13 mouse cellular contexts compared by ENCODE assay signal in the genomic region with DNA sequence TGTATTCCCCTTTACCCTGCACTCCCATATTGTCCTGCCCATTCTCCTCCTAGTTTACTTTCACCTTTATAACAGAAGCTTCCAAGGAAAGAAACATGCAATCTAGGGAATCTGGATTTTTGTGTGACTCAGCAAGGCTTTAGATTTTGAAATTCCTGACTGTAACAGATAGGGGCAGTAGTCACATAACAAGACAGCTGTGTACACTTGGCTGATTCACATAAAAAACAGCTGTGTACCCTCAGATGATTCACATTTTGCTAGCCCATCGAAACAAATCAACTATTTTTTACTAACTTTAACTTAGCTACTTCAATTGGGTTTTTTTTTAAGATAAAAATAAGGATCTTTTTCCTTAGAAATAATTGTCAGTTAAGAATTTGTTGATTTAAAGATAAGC.
"Had no signal": no experiment of that assay in that cellular context is flagged by ENCODE, and none has a peak within 500 bp of the region (broad histone marks: within the 10 kb centered on the region; RNA-seq: fewer than 3 reads in every experiment).

No protein-coding gene starts in this region.

- DNase-seq: kidney, adult 18-20 months; kidney, postnatal 25 days; layer of hippocampus, adult 9-11 months; left cerebral cortex, postnatal 4 days; lung, embryonic 14.5 days; lung, postnatal 10 days; lung, postnatal 4 days; right cerebral cortex, adult 18-20 months; thymus, adult 18-20 months; thymus, postnatal 14 days had no signal

- ATAC-seq: liver, embryonic 12.5 days; midbrain, embryonic 16.5 days had no signal

- H3K27ac ChIP-seq: limb, embryonic 15.5 days; liver, embryonic 12.5 days had no signal

- H3K4me3 ChIP-seq: limb, embryonic 15.5 days; liver, embryonic 12.5 days had no signal
